Mouse (Mus musculus) kidney, embryonic 14.5 days (tissue): ENCODE measurements around the gene Draxin. TPM values are rescaled to one million over a fixed set of nuclear protein-coding genes. Genes with fewer than 3 reads are reported as not detected.
A peak's percentile ranks its signal among the peaks of the same experiment; 100 is the strongest.
"Not testable (repeated sequence)": the region's sequence is repeated elsewhere in the genome, so short reads cannot be mapped to it uniquely, and the experiment has no call there.

Experiments
- ATAC-seq: fragments of 200-750 bp; cut with Nextera tagmentation; 2 replicates; pipeline ENCODE4 v1.8.0; 2017; ENCODE audit warnings: moderate number of reproducible peaks, mild to moderate bottlenecking, moderate TSS enrichment, moderate library complexity; ENCODE audit not compliant: low FRiP score, low TSS enrichment
- H3K27ac ChIP-seq: fragments of 300-500 bp; sonication (generic); 2 replicates; pipeline ENCODE4 v1.5.1; 2014; ENCODE audit warnings: low read depth, mild to moderate bottlenecking, low read length, moderate library complexity, mixed read lengths
- H3K27me3 ChIP-seq: fragments of 300-500 bp; sonication (generic); 2 replicates; pipeline ENCODE4 v1.6.1; 2014; ENCODE audit warnings: mild to moderate bottlenecking, low read length; ENCODE audit not compliant: control insufficient read depth, insufficient read depth
- H3K36me3 ChIP-seq: fragments of 300-500 bp; sonication (generic); 2 replicates; pipeline ENCODE4 v1.6.1; 2014; ENCODE audit warnings: low read length, mixed read lengths; ENCODE audit not compliant: control insufficient read depth, insufficient read depth
- H3K4me1 ChIP-seq: fragments of 300-500 bp; sonication (generic); 2 replicates; pipeline ENCODE4 v1.6.1; 2014; ENCODE audit warnings: low read length, mixed read lengths; ENCODE audit not compliant: control insufficient read depth, insufficient read depth
- H3K4me2 ChIP-seq: fragments of 300-500 bp; sonication (generic); replicated peaks from 2 replicates; pipeline ENCODE4 v1.6.1; 2014; ENCODE audit warnings: low read depth, mild to moderate bottlenecking, low read length
- H3K4me3 ChIP-seq: fragments of 300-500 bp; sonication (generic); 2 replicates; pipeline ENCODE4 v1.5.1; 2014; ENCODE audit warnings: mild to moderate bottlenecking, low read length
- H3K9ac ChIP-seq: fragments of 300-500 bp; sonication (generic); 2 replicates; pipeline ENCODE4 v1.6.1; 2014; ENCODE audit warnings: low read depth, mild to moderate bottlenecking, low read length, moderate library complexity
- H3K9me3 ChIP-seq: fragments of 300-500 bp; sonication (generic); 2 replicates; pipeline ENCODE4 v1.6.1; 2016; ENCODE audit warnings: low read length; ENCODE audit not compliant: control insufficient read depth
- WGBS: fragments of 180-500 bp; shearing (Covaris S2); extraction: QIAGEN DNeasy Blood & Tissue Kit; methylation state at CpG from one replicate; pipeline ENCODE4 v1.1.7; 2014; 5-methylcytosine and 5-hydroxymethylcytosine counted together
- polyA plus RNA-seq: library from polyadenylated mRNA; unstranded; fragments of >200 nt; fragmentation: Nextera tagmentation; extraction: Ambion mirVana; gene quantifications from 2 replicates; pipeline ENCODE4 v1.2.1, GENCODE M21; 2014

Draxin gene
- polyA plus RNA-seq, 1 experiment from 2014 or later: 0.80 TPM

GRCm38 (mm10) chr4:148128672-148129071 lies 1.8 kb downstream of the Draxin start:
- Histone ChIP-seq H3K4me2 (no peak overlapping the region), H3K4me3 (no peak overlapping the region), H3K27ac (no peak overlapping the region), H3K4me1 (0 out of 2 replicates have a peak, but pooled peaks cover 10% of the 10 kb centered on the region), H3K9ac (no peak overlapping the region), H3K36me3 (no peaks in the 10 kb centered on the region), H3K27me3 (peaks cover 28% of the 10 kb centered on the region), H3K9me3 (no peaks in the 10 kb centered on the region)
- no peak for ATAC-seq
- WGBS: 63% methylated on average over 2 of the region's 2 CpGs

- Histone ChIP-seq H3K9ac (no peak overlapping the region), H3K9me3 (no peaks in the 10 kb centered on the region), H3K4me3 (no peak overlapping the region), H3K27me3 (peaks cover 28% of the 10 kb centered on the region), H3K4me2 (no peak overlapping the region), H3K4me1 (0 out of 2 replicates have a peak, but pooled peaks cover 10% of the 10 kb centered on the region), H3K36me3 (no peaks in the 10 kb centered on the region), H3K27ac (no peak overlapping the region)
- no peak for ATAC-seq
- 33% methylated on average over 1 of the region's 1 CpGs for WGBS
These were observed 2.3 kb downstream of the Draxin start for GRCm38 (mm10) chr4:148128241-148128640.

DNA sequence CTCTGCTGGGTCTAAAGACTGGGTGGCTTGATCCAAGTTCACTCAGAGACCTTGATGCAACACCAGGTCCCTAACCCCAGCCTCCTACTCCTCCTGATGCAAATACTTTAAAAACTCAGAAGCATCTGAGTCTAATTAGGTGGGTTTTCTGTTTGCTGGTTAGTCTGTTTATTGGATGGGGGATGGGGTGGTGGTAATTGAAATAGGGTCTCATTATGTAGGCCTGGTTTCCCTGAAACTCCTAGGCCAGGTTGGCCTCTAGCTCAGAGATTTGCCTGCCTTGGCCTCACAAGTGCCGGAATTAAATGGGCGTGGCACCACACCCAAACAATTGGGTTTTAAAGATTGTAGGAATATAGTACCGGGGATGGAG lies 7.8 kb downstream of the Draxin start:
- Histone ChIP-seq H3K4me1 (no peaks in the 10 kb centered on the region), H3K27me3 (no peaks in the 10 kb centered on the region; the same call in 1 of the 2 replicates), H3K4me3 (no peak overlapping the region), H3K36me3 (no peaks in the 10 kb centered on the region), H3K9ac (no peak overlapping the region), H3K27ac (no peak overlapping the region), H3K4me2 (no peak overlapping the region), H3K9me3 (no peaks in the 10 kb centered on the region)
- ATAC-seq: no peak
- WGBS: 62% methylated on average over 3 of the region's 3 CpGs

GRCm38 (mm10) chr4:148121982-148122693 lies 8.4 kb downstream of the Draxin start:
- 14% methylated on average over 6 of the region's 6 CpGs for WGBS
- peak; percentile 61 for ATAC-seq

GRCm38 (mm10) chr4:148121362-148121761 lies 9.1 kb downstream of the Draxin start:
- 89% methylated on average over 4 of the region's 4 CpGs for WGBS
- Histone ChIP-seq H3K27me3 (no peaks in the 10 kb centered on the region; the same call in 1 of the 2 replicates), H3K9me3 (no peaks in the 10 kb centered on the region; the same call in 1 of the 2 replicates), H3K4me3 (no peak overlapping the region), H3K4me2 (no peak overlapping the region), H3K27ac (no peak overlapping the region), H3K4me1 (no peaks in the 10 kb centered on the region), H3K36me3 (no peaks in the 10 kb centered on the region), H3K9ac (no peak overlapping the region; the same call in 1 of the 2 replicates)
- no peak for ATAC-seq

More at GRCm38 (mm10) chr4:148121982-148122693, 8.4 kb downstream of the Draxin start:
- Histone ChIP-seq H3K9ac (no peak overlapping the region; the same call in 1 of the 2 replicates), H3K9me3 (no peaks in the 10 kb centered on the region), H3K27me3 (no peaks in the 10 kb centered on the region; the same call in 1 of the 2 replicates), H3K4me2 (no peak overlapping the region), H3K27ac (no peak overlapping the region), H3K4me1 (no peaks in the 10 kb centered on the region), H3K4me3 (no peak overlapping the region), H3K36me3 (no peaks in the 10 kb centered on the region)

GRCm38 (mm10) chr4:148120555-148120954 lies 9.9 kb downstream of the Draxin start:
- no peak overlapping the region for H3K4me2 ChIP-seq
- no peak overlapping the region for H3K27ac ChIP-seq
- no peak overlapping the region for H3K9ac ChIP-seq
- no peak for ATAC-seq
- no peaks in the 10 kb centered on the region; the same call in 1 of the 2 replicates for H3K9me3 ChIP-seq
- H3K27me3 ChIP-seq: no peaks in the 10 kb centered on the region
- 77% methylated on average over 9 of the region's 9 CpGs for WGBS
- no peak overlapping the region for H3K4me3 ChIP-seq
- H3K36me3 ChIP-seq: no peaks in the 10 kb centered on the region
- H3K4me1 ChIP-seq: no peaks in the 10 kb centered on the region

DNA sequence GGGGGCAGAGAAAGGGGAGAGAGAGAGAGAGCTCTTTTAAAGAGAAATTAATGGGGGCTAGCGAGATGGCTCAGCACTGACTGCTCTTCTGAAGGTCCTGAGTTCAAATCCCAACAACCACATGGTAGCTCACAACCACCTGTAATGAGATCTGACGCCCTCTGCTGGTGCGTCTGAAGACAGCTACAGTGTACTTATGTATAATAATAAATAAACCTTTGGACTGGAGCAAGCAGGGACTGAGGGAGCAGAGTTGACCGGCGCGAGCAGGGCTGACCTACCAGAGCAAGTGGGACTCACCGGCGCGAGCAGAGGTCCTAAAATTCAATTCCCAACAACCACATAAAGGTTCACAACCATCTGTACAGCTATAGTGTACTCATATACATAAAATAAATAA lies 10.9 kb downstream of the Draxin start:
- not testable (repeated sequence) for H3K27me3 ChIP-seq, H3K27ac ChIP-seq, H3K9ac ChIP-seq, H3K9me3 ChIP-seq, H3K4me3 ChIP-seq, H3K36me3 ChIP-seq, ATAC-seq, H3K4me2 ChIP-seq, H3K4me1 ChIP-seq
- 85% methylated on average over 9 of the region's 9 CpGs for WGBS

DNA sequence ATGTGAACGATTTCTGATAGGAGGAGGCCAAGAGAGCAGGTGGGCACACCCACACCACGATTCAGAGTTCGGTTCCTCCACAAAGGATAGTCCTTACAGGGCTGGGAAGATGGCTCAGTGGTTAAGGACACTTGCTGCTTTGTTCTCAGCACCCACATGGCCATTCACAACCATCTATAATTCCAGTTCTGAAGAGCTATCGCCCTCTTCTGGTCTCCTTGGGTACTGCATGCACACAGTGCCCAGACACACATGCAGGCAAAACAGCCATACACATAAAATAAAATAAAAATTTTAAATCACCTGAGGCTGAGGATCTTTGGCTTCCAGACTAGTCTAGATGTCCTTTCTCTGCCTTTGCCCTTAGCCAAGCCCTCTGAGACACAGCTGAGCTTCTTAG lies 13.1 kb downstream of the Draxin start:
- no peaks in the 10 kb centered on the region; the same call in 1 of the 2 replicates for H3K9me3 ChIP-seq
- H3K27ac ChIP-seq: no peak overlapping the region
- ATAC-seq: no peak
- no peaks in the 10 kb centered on the region for H3K27me3 ChIP-seq
- H3K9ac ChIP-seq: no peak overlapping the region
- no peaks in the 10 kb centered on the region for H3K36me3 ChIP-seq
- H3K4me2 ChIP-seq: no peak overlapping the region
- H3K4me1 ChIP-seq: 0 out of 2 replicates have a peak, but pooled peaks cover 4% of the 10 kb centered on the region
- no peak overlapping the region for H3K4me3 ChIP-seq
- 73% methylated on average over 4 of the region's 4 CpGs for WGBS

DNA sequence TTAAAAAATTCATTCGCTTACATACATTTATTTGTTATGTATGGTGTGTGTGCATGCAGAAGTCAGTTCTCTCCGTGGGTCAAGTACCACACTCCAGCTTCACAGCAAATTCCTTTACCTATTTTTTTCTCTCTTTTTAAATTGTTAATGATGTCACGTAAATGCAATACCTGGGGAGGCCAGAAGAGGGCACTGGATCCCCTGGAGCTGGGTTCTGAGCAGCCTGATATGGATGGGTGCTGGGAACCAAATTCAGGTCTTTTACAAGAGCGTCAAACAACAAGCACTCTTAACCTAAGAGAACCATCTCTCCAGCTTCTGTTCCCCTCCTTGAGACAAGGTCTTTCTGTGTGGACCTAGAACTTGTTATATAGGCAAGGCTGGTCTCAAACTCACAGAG lies 13.8 kb downstream of the Draxin start:
- WGBS: 84% methylated on average over 4 of the region's 4 CpGs
- Histone ChIP-seq H3K27me3 (no peaks in the 10 kb centered on the region), H3K9ac (no peak overlapping the region), H3K4me1 (0 out of 2 replicates have a peak, but pooled peaks cover 4% of the 10 kb centered on the region), H3K4me3 (no peak overlapping the region), H3K9me3 (no peaks in the 10 kb centered on the region; the same call in 1 of the 2 replicates), H3K4me2 (no peak overlapping the region), H3K27ac (no peak overlapping the region), H3K36me3 (no peaks in the 10 kb centered on the region)
- no peak for ATAC-seq
